Mouse (Mus musculus) CH12.LX (cell line): ENCODE measurements around the gene Srd5a1. TPM values are rescaled to one million over a fixed set of nuclear protein-coding genes. Genes with fewer than 3 reads are reported as not detected.

ENCODE experiments used
- DNase-seq: peaks from one replicate; pipeline ENCODE4 v3.0.0-alpha.2; 2013; ENCODE audit errors: extremely low read depth
- H3K27ac ChIP-seq: 2 replicates; pipeline ENCODE4 v1.5.1; 2012; ENCODE audit warnings: low read depth, mild to moderate bottlenecking, control low read depth, moderate library complexity; ENCODE audit not compliant: insufficient read depth
- H3K27me3 ChIP-seq: replicated peaks from 2 replicates; pipeline ENCODE3; 2012; ENCODE audit warnings: inconsistent platforms
- H3K36me3 ChIP-seq, 2 experiments: replicated peaks in 1 of 2; 2 replicates each; pipeline versions ENCODE3 to v1.6.1; 2012; ENCODE audit warnings: inconsistent platforms in 1 of 2, low read length in 1 of 2, mild to moderate bottlenecking in 1 of 2, mixed read lengths in 1 of 2, moderate library complexity in 1 of 2; ENCODE audit not compliant: control insufficient read depth in 1 of 2, insufficient read depth in 1 of 2
- H3K4me1 ChIP-seq, 2 experiments: 2 replicates each; pipeline ENCODE4 v1.6.1; 2012; ENCODE audit warnings: inconsistent platforms in 1 of 2, moderate library complexity in 1 of 2; ENCODE audit not compliant: insufficient read depth in 2 of 2, control insufficient read depth in 1 of 2
- H3K4me2 ChIP-seq: 2 replicates; pipeline ENCODE4 v1.6.1; 2012; ENCODE audit warnings: low read depth, mild to moderate bottlenecking, control low read depth; ENCODE audit not compliant: poor library complexity, insufficient read depth, severe bottlenecking
- H3K4me3 ChIP-seq, 3 experiments: fragments of 150-350 bp in 1 of 3; sonication (generic) in 1 of 3; replicated peaks in 1 of 3; 2 replicates each; pipeline versions ENCODE3 to v1.5.1; 2011 to 2012; ENCODE audit warnings: low read depth in 2 of 3, low read length in 2 of 3, mild to moderate bottlenecking in 2 of 3, moderate library complexity in 2 of 3, control low read depth in 1 of 3, improper control_type of control experiment in 1 of 3, inconsistent platforms in 1 of 3, mixed read lengths in 1 of 3; ENCODE audit not compliant: poor library complexity in 1 of 3
- H3K79me2 ChIP-seq: replicated peaks from 2 replicates; pipeline ENCODE4 v1.6.1; 2012; ENCODE audit warnings: mild to moderate bottlenecking, moderate library complexity; ENCODE audit not compliant: control insufficient read depth, poor library complexity, insufficient read depth, severe bottlenecking; ENCODE audit errors: extremely low read depth
- H3K9ac ChIP-seq: 2 replicates; pipeline ENCODE4 v1.6.1; 2012; ENCODE audit warnings: low read depth, mild to moderate bottlenecking, control low read depth, moderate library complexity; ENCODE audit not compliant: insufficient read depth
- H3K9me3 ChIP-seq: replicated peaks from 2 replicates; pipeline ENCODE3; 2012; ENCODE audit warnings: low read length, inconsistent platforms, mixed read lengths
- BHLHE40 ChIP-seq: IDR thresholded peaks from 2 replicates; pipeline ENCODE4 v1.6.1; 2011; ENCODE audit warnings: mild to moderate bottlenecking, low read depth, low read length, improper control_type of control experiment
- CHD1 ChIP-seq: IDR thresholded peaks from 2 replicates; pipeline ENCODE4 v1.6.1; 2012; ENCODE audit warnings: low read depth, low read length, improper control_type of control experiment, inconsistent platforms
- E2F4 ChIP-seq: IDR thresholded peaks from 2 replicates; pipeline ENCODE4 v1.6.1; 2011; ENCODE audit warnings: low read depth, low read length, improper control_type of control experiment; ENCODE audit not compliant: insufficient replicate concordance
- ELF1 ChIP-seq: IDR thresholded peaks from 2 replicates; pipeline ENCODE4 v1.6.1; 2014; ENCODE audit warnings: low read depth, mild to moderate bottlenecking, inconsistent platforms, low read length, improper control_type of control experiment
- EP300 ChIP-seq: IDR thresholded peaks from 2 replicates; pipeline ENCODE4 v1.6.1; 2011; ENCODE audit warnings: low read length, improper control_type of control experiment
- ETS1 ChIP-seq: conservative IDR thresholded peaks from 2 replicates; pipeline ENCODE4 v1.6.1; 2012; ENCODE audit warnings: low read depth, mild to moderate bottlenecking, inconsistent platforms, low read length, improper control_type of control experiment, moderate library complexity
- HCFC1 ChIP-seq: IDR thresholded peaks from 2 replicates; pipeline ENCODE4 v1.6.1; 2012; ENCODE audit warnings: low read depth, mild to moderate bottlenecking, inconsistent platforms, low read length, improper control_type of control experiment
- JUN ChIP-seq: IDR thresholded peaks from 2 replicates; pipeline ENCODE4 v1.6.1; 2011; ENCODE audit warnings: low read depth, mild to moderate bottlenecking, low read length, improper control_type of control experiment, moderate library complexity; ENCODE audit not compliant: insufficient read depth
- JUND ChIP-seq: conservative IDR thresholded peaks from 2 replicates; pipeline ENCODE4 v1.6.1; 2011; ENCODE audit warnings: low read depth, low read length, improper control_type of control experiment
- MAFK ChIP-seq: IDR thresholded peaks from 2 replicates; pipeline ENCODE4 v1.6.1; 2011; ENCODE audit warnings: low read length, improper control_type of control experiment; ENCODE audit not compliant: insufficient replicate concordance
- MYC ChIP-seq: IDR thresholded peaks from 2 replicates; pipeline ENCODE4 v1.6.1; 2011; ENCODE audit warnings: low read depth, mild to moderate bottlenecking, improper control_type of control experiment, low read length
- NRF1 ChIP-seq: IDR thresholded peaks from 2 replicates; pipeline ENCODE4 v1.6.1; 2014; ENCODE audit warnings: low read depth, mild to moderate bottlenecking, inconsistent platforms, low read length, improper control_type of control experiment, moderate library complexity
- PAX5 ChIP-seq: IDR thresholded peaks from 2 replicates; pipeline ENCODE4 v1.6.1; 2012; ENCODE audit warnings: low read length, inconsistent platforms, mixed read lengths
- POLR2AphosphoS2 ChIP-seq: IDR thresholded peaks from 2 replicates; pipeline ENCODE4 v1.6.1; 2011; ENCODE audit warnings: low read depth, low read length, improper control_type of control experiment
- SMC3 ChIP-seq: IDR thresholded peaks from 2 replicates; pipeline ENCODE4 v1.6.1; 2011; ENCODE audit warnings: low read depth, low read length, improper control_type of control experiment
- TBP ChIP-seq: conservative IDR thresholded peaks from 2 replicates; pipeline ENCODE4 v1.6.1; 2011; ENCODE audit warnings: low read depth, low read length, improper control_type of control experiment
- TCF12 ChIP-seq: IDR thresholded peaks from 2 replicates; pipeline ENCODE4 v1.6.1; 2014; ENCODE audit warnings: low read depth, mild to moderate bottlenecking, inconsistent platforms, low read length, improper control_type of control experiment
- UBTF ChIP-seq: IDR thresholded peaks from 2 replicates; pipeline ENCODE4 v1.6.1; 2012; ENCODE audit warnings: low read depth, mild to moderate bottlenecking, inconsistent platforms, low read length, improper control_type of control experiment, moderate library complexity
- USF2 ChIP-seq: conservative IDR thresholded peaks from 2 replicates; pipeline ENCODE4 v1.6.1; 2011; ENCODE audit warnings: low read depth, low read length, improper control_type of control experiment
- ZKSCAN1 ChIP-seq: IDR thresholded peaks from 2 replicates; pipeline ENCODE4 v1.6.1; 2012; ENCODE audit warnings: low read depth, inconsistent platforms, low read length, improper control_type of control experiment, borderline replicate concordance
- ZMIZ1 ChIP-seq: IDR thresholded peaks from 2 replicates; pipeline ENCODE4 v1.6.1; 2012; ENCODE audit warnings: low read depth, mild to moderate bottlenecking, inconsistent platforms, low read length, improper control_type of control experiment
- dilution Hi-C: fragments of 300-500 bp; cut with MboI; formaldehyde crosslinking; loops from 2 replicates; pipeline ENCODE4 v1.14.3; 2020; ENCODE audit warnings: low sequenced_read_pairs; ENCODE audit not compliant: extremely low pct_unique_long_range_greater_than_20kb, extremely low pct_ligation_motif_present
- in situ Hi-C: fragments of 300-500 bp; cut with MboI; formaldehyde crosslinking; loops from 3 replicates; pipeline ENCODE4 v1.14.3; 2019; ENCODE audit warnings: low sequenced_read_pairs, low pct_ligation_motif_present, low pct_unique_long_range_greater_than_20kb, mixed read lengths
- polyA plus RNA-seq: library from polyadenylated mRNA; unstranded; fragments of >175 nt; gene quantifications from 2 replicates; pipeline ENCODE4 v1.2.1, GENCODE M21; 2012; ENCODE audit warnings: low read depth; ENCODE audit not compliant: insufficient read length
- total RNA-seq, 2 experiments: library from RNA; depleted of rRNA; stranded (reverse); fragments of 300-350 nt in 1 of 2; fragments of >200 nt in 1 of 2; gene quantifications; 2 replicates each; pipeline ENCODE4 v1.2.3; 2012 to 2014

Gene Srd5a1
- total and polyA plus RNA-seq, 3 experiments, result 1.2 to 2.4 (median 2.3) TPM

DNA sequence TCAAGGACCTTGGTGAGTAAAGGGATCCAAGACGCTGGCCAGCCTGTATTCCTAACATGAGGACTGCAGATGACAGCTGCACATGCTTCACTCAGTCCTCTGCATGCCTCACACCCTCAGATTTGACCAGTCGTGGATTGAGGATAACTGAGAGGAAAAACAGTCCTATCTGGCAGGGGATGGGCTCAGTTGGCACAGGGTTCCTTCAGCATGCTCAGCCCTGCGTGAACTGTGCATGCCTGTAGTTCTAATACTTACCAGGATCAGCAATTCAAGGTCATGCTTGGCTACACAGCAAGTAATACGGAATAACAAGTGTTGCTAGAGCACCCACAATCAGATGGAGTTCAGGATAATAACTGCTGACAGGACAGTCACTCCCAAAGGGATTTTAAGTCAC lies 20.4 kb upstream of the Srd5a1 start:
- dilution Hi-C loops (no loop called here), in situ Hi-C loops (no loop called here)

DNA sequence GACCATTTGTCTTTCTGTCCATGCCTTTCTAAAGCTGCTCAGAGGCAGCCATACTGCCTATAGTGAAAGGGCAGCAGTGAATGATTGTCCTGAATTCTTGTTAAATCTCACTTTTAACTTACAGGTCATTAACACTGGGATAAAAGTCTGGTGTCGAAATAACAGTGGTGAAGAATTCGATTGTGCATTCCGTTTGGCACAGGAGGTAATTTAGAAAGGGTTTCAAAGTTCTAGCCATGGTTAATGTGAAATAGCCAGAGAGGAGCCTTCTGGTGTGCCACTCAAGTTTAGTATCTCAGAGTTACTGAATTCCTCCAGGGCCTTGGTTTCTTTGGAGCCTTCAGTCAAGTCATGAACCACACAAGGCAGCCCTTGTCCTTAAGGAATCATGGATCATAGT lies 19.9 kb upstream of the Srd5a1 start:
- dilution Hi-C loops, result no loop called here
- in situ Hi-C loops, result no loop called here

More for the DNA sequence above, 20.4 kb upstream of the Srd5a1 start:
- H3K27me3 ChIP-seq, result no peaks in the 10 kb centered on the region
- DNase-seq, result no peak
- no peak overlapping the region for H3K27ac ChIP-seq
- peaks cover 94 to 98% of the 10 kb centered on the region in 2 experiments for H3K36me3 ChIP-seq
- H3K4me3 ChIP-seq, result no peak overlapping the region
- no peak overlapping the region for H3K4me2 ChIP-seq
- no peaks in the 10 kb centered on the region for H3K4me1 ChIP-seq
- no peaks in the 10 kb centered on the region for H3K79me2 ChIP-seq
- H3K9me3 ChIP-seq, result no peaks in the 10 kb centered on the region
- TF ChIP-seq EP300 (no peak), USF2 (no peak), NRF1 (no peak), MYC (no peak), ZMIZ1 (no peak), ETS1 (no peak), CHD1 (no peak), UBTF (no peak), TBP (no peak)
- no peak overlapping the region for H3K9ac ChIP-seq

More for the DNA sequence above, 19.9 kb upstream of the Srd5a1 start:
- TF ChIP-seq NRF1, result no peak
- no peak for TF ChIP-seq ZMIZ1
- no peak for TF ChIP-seq SMC3
- TF ChIP-seq MAFK, result no peak
- TF ChIP-seq JUN, result no peak
- no peak for TF ChIP-seq USF2
- no peak for TF ChIP-seq PAX5
- no peak for TF ChIP-seq BHLHE40
- no peak for TF ChIP-seq ZKSCAN1
- no peak for TF ChIP-seq E2F4
- no peak for TF ChIP-seq UBTF
- TF ChIP-seq POLR2AphosphoS2, result no peak
- no peak for TF ChIP-seq TCF12
- TF ChIP-seq ELF1, result no peak
- TF ChIP-seq CHD1, result no peak
- no peak for TF ChIP-seq HCFC1
- TF ChIP-seq JUND, result no peak
- Histone ChIP-seq H3K27me3 (no peaks in the 10 kb centered on the region), H3K27ac (no peak overlapping the region), H3K4me2 (no peak overlapping the region), H3K4me3 (no peak overlapping the region), H3K9me3 (no peaks in the 10 kb centered on the region), H3K4me1 (no peaks in the 10 kb centered on the region), H3K79me2 (no peaks in the 10 kb centered on the region), H3K9ac (no peak overlapping the region), H3K36me3 (peaks cover 92 to 98% of the 10 kb centered on the region in 2 experiments)
- no peak for DNase-seq
